Mouse (Mus musculus): ENCODE measurements around the gene Ncbp1. TPM values are rescaled to one million over a fixed set of nuclear protein-coding genes. Genes with fewer than 3 reads are reported as not detected.
A peak's percentile ranks its signal among the peaks of the same experiment; 100 is the strongest.

Gene Ncbp1
- polyA plus RNA-seq (2014; fragmentation: Nextera tagmentation; extraction: Ambion mirVana) = 138 and 143 TPM in 2 replicates

GRCm38 (mm10) chr4:46138287-46139222, at the start of gene Ncbp1, which contains the start of gene Tstd2:
Gene Ncbp1 (plus strand): TSS chr4:46138613.
Gene Tstd2 (minus strand): TSS chr4:46138694.
- Histone ChIP-seq H3K27ac (replicated peaks; ENCODE audit: low read depth, low read length) (peak within 1 kb of the TSS; percentile 97), H3K9ac (replicated peaks; ENCODE audit: low read length) (peak within 1 kb of the TSS; percentile 92), H3K4me3 (ENCODE audit: low read depth, low read length) (peak within 1 kb of the TSS; percentile 80), H3K9me3 (replicated peaks; ENCODE audit: control insufficient read depth, low read length) (no peaks in the 10 kb centered on the region), H3K4me2 (ENCODE audit: low read depth, low read length) (peak within 1 kb of the TSS; percentile 72), H3K4me1 (ENCODE audit: control insufficient read depth, insufficient read depth, low read length) (0 out of 2 replicates have a peak, but pooled peaks cover 4% of the 10 kb centered on the region), H3K27me3 (ENCODE audit: control insufficient read depth, insufficient read depth, low read length) (no peaks in the 10 kb centered on the region), H3K36me3 (replicated peaks; ENCODE audit: control insufficient read depth, insufficient read depth, low read depth, low read length) (no peaks in the 10 kb centered on the region; the same call in 1 of the 2 replicates)
- peak; percentile 94 for DNase-seq (ENCODE audit: low spot score)
- WGBS = under 1% methylated on average over 82 of the region's 90 CpGs
- ATAC-seq (replicated peaks; ENCODE audit: insufficient number of reproducible peaks, low FRiP score, low TSS enrichment, low read depth) = peak; percentile 82

- no peaks in the 10 kb centered on the region for H3K9me3 ChIP-seq (replicated peaks; ENCODE audit: control insufficient read depth, low read length)
- no peak for ATAC-seq (replicated peaks; ENCODE audit: insufficient number of reproducible peaks, low FRiP score, low TSS enrichment, low read depth)
- 83% methylated on average over 14 of the region's 14 CpGs for WGBS
- H3K4me3 ChIP-seq (ENCODE audit: low read depth, low read length) = no peak overlapping the region
- no peaks in the 10 kb centered on the region for H3K27me3 ChIP-seq (ENCODE audit: control insufficient read depth, insufficient read depth, low read length)
- no peaks in the 10 kb centered on the region for H3K36me3 ChIP-seq (replicated peaks; ENCODE audit: control insufficient read depth, insufficient read depth, low read depth, low read length)
- no peak overlapping the region for H3K27ac ChIP-seq (replicated peaks; ENCODE audit: low read depth, low read length)
- no peak overlapping the region for H3K9ac ChIP-seq (replicated peaks; ENCODE audit: low read length)
- H3K4me2 ChIP-seq (ENCODE audit: low read depth, low read length) = no peak overlapping the region
- H3K4me1 ChIP-seq (ENCODE audit: control insufficient read depth, insufficient read depth, low read length) = no peaks in the 10 kb centered on the region
- DNase-seq (ENCODE audit: low spot score) = no peak
These were observed 48.8 kb upstream of the Ncbp1 start for GRCm38 (mm10) chr4:46089524-46090125.

- no peak for ATAC-seq (replicated peaks; ENCODE audit: insufficient number of reproducible peaks, low FRiP score, low TSS enrichment, low read depth)
- no peak overlapping the region for H3K27ac ChIP-seq (replicated peaks; ENCODE audit: low read depth, low read length)
- H3K4me1 ChIP-seq (ENCODE audit: control insufficient read depth, insufficient read depth, low read length) = no peaks in the 10 kb centered on the region
- H3K9ac ChIP-seq (replicated peaks; ENCODE audit: low read length) = no peak overlapping the region
- no peaks in the 10 kb centered on the region for H3K9me3 ChIP-seq (replicated peaks; ENCODE audit: control insufficient read depth, low read length)
- H3K4me2 ChIP-seq (ENCODE audit: low read depth, low read length) = no peak overlapping the region
- no peaks in the 10 kb centered on the region for H3K36me3 ChIP-seq (replicated peaks; ENCODE audit: control insufficient read depth, insufficient read depth, low read depth, low read length)
- no peak overlapping the region for H3K4me3 ChIP-seq (ENCODE audit: low read depth, low read length)
- 84% methylated on average over 5 of the region's 5 CpGs for WGBS
- no peak for DNase-seq (ENCODE audit: low spot score)
- H3K27me3 ChIP-seq (ENCODE audit: control insufficient read depth, insufficient read depth, low read length) = no peaks in the 10 kb centered on the region; the same call in 1 of the 2 replicates
These were observed 45.9 kb upstream of the Ncbp1 start for GRCm38 (mm10) chr4:46092429-46093076.

- Histone ChIP-seq H3K4me2 (ENCODE audit: low read depth, low read length) (no peak overlapping the region), H3K4me3 (ENCODE audit: low read depth, low read length) (no peak overlapping the region), H3K4me1 (ENCODE audit: control insufficient read depth, insufficient read depth, low read length) (no peaks in the 10 kb centered on the region), H3K9ac (replicated peaks; ENCODE audit: low read length) (no peak overlapping the region), H3K36me3 (replicated peaks; ENCODE audit: control insufficient read depth, insufficient read depth, low read depth, low read length) (no peaks in the 10 kb centered on the region), H3K27me3 (ENCODE audit: control insufficient read depth, insufficient read depth, low read length) (no peaks in the 10 kb centered on the region; the same call in 1 of the 2 replicates), H3K27ac (replicated peaks; ENCODE audit: low read depth, low read length) (no peak overlapping the region), H3K9me3 (replicated peaks; ENCODE audit: control insufficient read depth, low read length) (no peaks in the 10 kb centered on the region)
- ATAC-seq (replicated peaks; ENCODE audit: insufficient number of reproducible peaks, low FRiP score, low TSS enrichment, low read depth) (no peak), DNase-seq (ENCODE audit: low spot score) (no peak)
- WGBS = 60% methylated on average over 15 of the region's 15 CpGs
These were observed 43.2 kb upstream of the Ncbp1 start for GRCm38 (mm10) chr4:46094916-46095825.

- WGBS = 98% methylated on average over 3 of the region's 3 CpGs
- no peak for DNase-seq (ENCODE audit: low spot score)
- Histone ChIP-seq H3K27me3 (ENCODE audit: control insufficient read depth, insufficient read depth, low read length) (no peaks in the 10 kb centered on the region; the same call in 1 of the 2 replicates), H3K27ac (replicated peaks; ENCODE audit: low read depth, low read length) (no peak overlapping the region), H3K9ac (replicated peaks; ENCODE audit: low read length) (no peak overlapping the region), H3K36me3 (replicated peaks; ENCODE audit: control insufficient read depth, insufficient read depth, low read depth, low read length) (no peaks in the 10 kb centered on the region), H3K4me2 (ENCODE audit: low read depth, low read length) (no peak overlapping the region), H3K9me3 (replicated peaks; ENCODE audit: control insufficient read depth, low read length) (no peaks in the 10 kb centered on the region), H3K4me3 (ENCODE audit: low read depth, low read length) (no peak overlapping the region), H3K4me1 (ENCODE audit: control insufficient read depth, insufficient read depth, low read length) (no peaks in the 10 kb centered on the region)
- ATAC-seq (replicated peaks; ENCODE audit: insufficient number of reproducible peaks, low FRiP score, low TSS enrichment, low read depth) = no peak
These were observed 42.6 kb upstream of the Ncbp1 start for GRCm38 (mm10) chr4:46095826-46096159.

GRCm38 (mm10) chr4:46096546-46096945, 41.9 kb upstream of the Ncbp1 start:
- Histone ChIP-seq H3K36me3 (replicated peaks; ENCODE audit: control insufficient read depth, insufficient read depth, low read depth, low read length) (no peaks in the 10 kb centered on the region), H3K9me3 (replicated peaks; ENCODE audit: control insufficient read depth, low read length) (no peaks in the 10 kb centered on the region), H3K9ac (replicated peaks; ENCODE audit: low read length) (no peak overlapping the region), H3K4me3 (ENCODE audit: low read depth, low read length) (no peak overlapping the region), H3K4me2 (ENCODE audit: low read depth, low read length) (no peak overlapping the region), H3K4me1 (ENCODE audit: control insufficient read depth, insufficient read depth, low read length) (no peaks in the 10 kb centered on the region; the same call in 1 of the 2 replicates), H3K27ac (replicated peaks; ENCODE audit: low read depth, low read length) (no peak overlapping the region), H3K27me3 (ENCODE audit: control insufficient read depth, insufficient read depth, low read length) (no peaks in the 10 kb centered on the region; the same call in 1 of the 2 replicates)
- DNase-seq (ENCODE audit: low spot score) (no peak), ATAC-seq (replicated peaks; ENCODE audit: insufficient number of reproducible peaks, low FRiP score, low TSS enrichment, low read depth) (no peak)
- 87% methylated on average over 7 of the region's 7 CpGs for WGBS

GRCm38 (mm10) chr4:46097591-46097990, 40.8 kb upstream of the Ncbp1 start:
- WGBS = 83% methylated on average over 2 of the region's 2 CpGs
- no peak overlapping the region for H3K4me2 ChIP-seq (ENCODE audit: low read depth, low read length)
- no peaks in the 10 kb centered on the region for H3K9me3 ChIP-seq (replicated peaks; ENCODE audit: control insufficient read depth, low read length)
- DNase-seq (ENCODE audit: low spot score) (no peak), ATAC-seq (replicated peaks; ENCODE audit: insufficient number of reproducible peaks, low FRiP score, low TSS enrichment, low read depth) (no peak)
- H3K9ac ChIP-seq (replicated peaks; ENCODE audit: low read length) = no peak overlapping the region
- no peaks in the 10 kb centered on the region for H3K36me3 ChIP-seq (replicated peaks; ENCODE audit: control insufficient read depth, insufficient read depth, low read depth, low read length)
- no peak overlapping the region for H3K27ac ChIP-seq (replicated peaks; ENCODE audit: low read depth, low read length)
- H3K4me1 ChIP-seq (ENCODE audit: control insufficient read depth, insufficient read depth, low read length) = no peaks in the 10 kb centered on the region; the same call in 1 of the 2 replicates
- H3K4me3 ChIP-seq (ENCODE audit: low read depth, low read length) = no peak overlapping the region
- H3K27me3 ChIP-seq (ENCODE audit: control insufficient read depth, insufficient read depth, low read length) = no peaks in the 10 kb centered on the region; the same call in 1 of the 2 replicates
